Mouse (Mus musculus) kidney, postnatal 10 days (tissue): ENCODE results near the gene Trpm8.

Source experiments
- DNase-seq: peaks from one replicate; pipeline ENCODE4 v3.0.0; 2021; ENCODE audit warnings: mixed read lengths

Gene Trpm8

GRCm38 (mm10) chr1:88437206-88438126 lies 160.0 kb downstream of the Trpm8 start:
- no peak for DNase-seq
